In genomic region chr11:77456866-77457265, GRCm38 (mm10) we compare ENCODE assay signal across 14 mouse cellular contexts. TPM values are rescaled to one million over a fixed set of nuclear protein-coding genes. Genes with fewer than 3 reads are reported as not detected.
DNase-seq lines count a peak whose midpoint lies in the region; TF ChIP-seq lines count a peak whose summit lies in the region.
"Had no signal": no experiment of that assay in that cellular context is flagged by ENCODE, and none has a peak within 500 bp of the region (broad histone marks: within the 10 kb centered on the region; RNA-seq: fewer than 3 reads in every experiment).

No protein-coding gene starts in this region.

- intact Hi-C loops in heart, postnatal 10 days (cut with DNase I) = no loop called here

- TF ChIP-seq POLR2A in kidney, adult 2 months (IDR thresholded peaks at IDR 0.05; ENCODE audit: low read depth, low read length) = no peak

- peak overlapping the region; percentile 63; the same call in 1 of the 2 replicates for H3K27ac ChIP-seq in kidney, adult 2 months (ENCODE audit: insufficient read depth, low read depth, low read length)
- H3K27ac ChIP-seq: embryonic facial prominence, embryonic 10.5 days; forebrain, embryonic 13.5 days; hindbrain, embryonic 15.5 days; limb, embryonic 10.5 days had no signal

- peaks cover 2% of the 10 kb centered on the region; the same call in 1 of the 2 replicates for H3K4me1 ChIP-seq in kidney, adult 2 months (ENCODE audit: control insufficient read depth, insufficient read depth, low read length)

- no peak overlapping the region for H3K4me3 ChIP-seq in kidney, adult 2 months (ENCODE audit: insufficient read depth, low read depth, low read length)
- H3K4me3 ChIP-seq: embryonic facial prominence, embryonic 10.5 days; forebrain, embryonic 13.5 days; hindbrain, embryonic 15.5 days; limb, embryonic 10.5 days had no signal

- 44% methylated on average over 6 of the region's 6 CpGs for WGBS in kidney, adult 2 months

- no peaks in the 10 kb centered on the region for H3K36me3 ChIP-seq in kidney, adult 2 months (ENCODE audit: control insufficient read depth, insufficient read depth, low read length)

- no peak for TF ChIP-seq CTCF in kidney, adult 2 months (conservative IDR thresholded peaks at IDR 0.05; ENCODE audit: insufficient read depth, insufficient read length, low read depth, low read length)

- H3K27me3 ChIP-seq in kidney, adult 2 months (replicated peaks; ENCODE audit: control insufficient read depth, insufficient read depth, low read length) = no peaks in the 10 kb centered on the region
- H3K27me3 ChIP-seq: Patski had no signal

- DNase-seq in cerebellum, adult 9-11 months = peak; percentile 56
- no peak for DNase-seq in cerebellum, adult 11-12 months
- peak; percentile 67 for DNase-seq in kidney, adult 2 months
- no peak for DNase-seq in kidney, postnatal 10 days
- DNase-seq in brain, adult 2 months (ENCODE audit: low read depth, low spot score) = peak; percentile 76
- peak; percentile 76 to 80 for DNase-seq in heart, postnatal 10 days
- no peak for DNase-seq in ovary, adult 18-20 months (ENCODE audit: low spot score)
- DNase-seq in embryo, embryonic 10 days (ENCODE audit: low spot score) = no peak

RNA-seq across cellular contexts. Expression of gene Coro6, which starts 5.3 kb away (rescaled TPM):
- polyA plus RNA-seq in kidney, adult 2 months (2012; rRNA removed) = 4.4 and 7.9 TPM in 2 replicates
- 100 to 1,000 TPM; 196 to 202 TPM for total RNA-seq in heart, postnatal 10 days (2021)
- polyA plus RNA-seq: embryonic facial prominence, embryonic 10.5 days had no signal

RNA-seq across cellular contexts. Expression of gene Ankrd13b, which starts 32.6 kb away (rescaled TPM):
- 22.3 and 31.4 TPM in 2 replicates for polyA plus RNA-seq in kidney, adult 2 months (2012; rRNA removed)
- total RNA-seq in heart, postnatal 10 days (2021) = 10 to 100 TPM; 12.8 to 15.0 TPM
- total RNA-seq: monocyte, adult 5-6 weeks had no signal

RNA-seq across cellular contexts. Expression of gene Git1, which starts 36.5 kb away (rescaled TPM):
- 53.2 and 58.5 TPM in 2 replicates for polyA plus RNA-seq in kidney, adult 2 months (2012; rRNA removed)
- total RNA-seq in heart, postnatal 10 days (2021) = 10 to 100 TPM; 64.5 to 65.1 TPM

RNA-seq across cellular contexts. Expression of gene Abhd15, which starts 58.1 kb away (rescaled TPM):
- polyA plus RNA-seq in kidney, adult 2 months (2012; rRNA removed) = 2.7 and 3.2 TPM in 2 replicates
- total RNA-seq in heart, postnatal 10 days (2021) = 1 to 10 TPM; 1.7 to 4.5 TPM

RNA-seq across cellular contexts. Expression of gene Trp53i13, which starts 58.9 kb away (rescaled TPM):
- 19.4 and 24.4 TPM in 2 replicates for polyA plus RNA-seq in kidney, adult 2 months (2012; rRNA removed)
- 10 to 100 TPM; 11.8 to 12.9 TPM for total RNA-seq in heart, postnatal 10 days (2021)
- total RNA-seq: monocyte, adult 5-6 weeks had no signal

Comparison
In these comparisons a context has a peak if more than half of its experiments do, and no peak if none do; other contexts are left out.
1. DNase-seq: peak in cerebellum, adult 9-11 months (single experiment), kidney, adult 2 months (single experiment), brain, adult 2 months (single experiment) and heart, postnatal 10 days (2 of 2); none in cerebellum, adult 11-12 months (single experiment), kidney, postnatal 10 days (single experiment), ovary, adult 18-20 months (single experiment) and embryo, embryonic 10 days (single experiment).